Comparison of ENCODE assay signal across 14 mouse cellular contexts in genomic region chr4:74972143-74972542, GRCm38 (mm10).
DNase-seq lines count a peak whose midpoint lies in the region; ATAC-seq and TF ChIP-seq lines count a peak whose summit lies in the region.
"Had no signal": no experiment of that assay in that cellular context is flagged by ENCODE, and none has a peak within 500 bp of the region (broad histone marks: within the 10 kb centered on the region; RNA-seq: fewer than 3 reads in every experiment).

No protein-coding gene starts in this region.

- H3K27ac ChIP-seq in hindbrain, postnatal 0 days, result no peak overlapping the region
- H3K27ac ChIP-seq in hindbrain, embryonic 11.5 days (ENCODE audit: low read depth, low read length), result no peak overlapping the region
- no peak overlapping the region for H3K27ac ChIP-seq in neural tube, embryonic 11.5 days (ENCODE audit: low read depth, low read length)
- no peak overlapping the region for H3K27ac ChIP-seq in neural tube, embryonic 15.5 days (replicated peaks)
- H3K27ac ChIP-seq: embryonic facial prominence, embryonic 12.5 days; liver, embryonic 15.5 days had no signal

- H3K4me2 ChIP-seq in hindbrain, postnatal 0 days (ENCODE audit: low read depth, low read length), result no peak overlapping the region
- no peak overlapping the region for H3K4me2 ChIP-seq in hindbrain, embryonic 11.5 days (replicated peaks; ENCODE audit: low read depth, low read length)
- H3K4me2 ChIP-seq in neural tube, embryonic 11.5 days (ENCODE audit: low read depth), result no peak overlapping the region
- no peak overlapping the region for H3K4me2 ChIP-seq in neural tube, embryonic 15.5 days
- H3K4me2 ChIP-seq: embryonic facial prominence, embryonic 12.5 days; liver, embryonic 15.5 days had no signal

- H3K9me3 ChIP-seq in hindbrain, postnatal 0 days (ENCODE audit: low read length), result no peaks in the 10 kb centered on the region
- H3K9me3 ChIP-seq in hindbrain, embryonic 11.5 days (ENCODE audit: control insufficient read depth, low read length), result no peaks in the 10 kb centered on the region
- H3K9me3 ChIP-seq in neural tube, embryonic 11.5 days (ENCODE audit: control insufficient read depth, low read length), result no peaks in the 10 kb centered on the region
- H3K9me3 ChIP-seq in neural tube, embryonic 15.5 days (replicated peaks), result no peaks in the 10 kb centered on the region
- H3K9me3 ChIP-seq: embryonic facial prominence, embryonic 12.5 days; liver, embryonic 15.5 days had no signal

- no peaks in the 10 kb centered on the region for H3K27me3 ChIP-seq in hindbrain, postnatal 0 days (ENCODE audit: insufficient read depth, low read length)
- no peaks in the 10 kb centered on the region for H3K27me3 ChIP-seq in hindbrain, embryonic 11.5 days (ENCODE audit: control insufficient read depth, insufficient read depth, low read length)
- no peaks in the 10 kb centered on the region for H3K27me3 ChIP-seq in neural tube, embryonic 11.5 days (ENCODE audit: control insufficient read depth, insufficient read depth, low read length)
- no peaks in the 10 kb centered on the region for H3K27me3 ChIP-seq in neural tube, embryonic 15.5 days (replicated peaks)
- H3K27me3 ChIP-seq: embryonic facial prominence, embryonic 12.5 days; liver, embryonic 15.5 days had no signal

- H3K9ac ChIP-seq in hindbrain, postnatal 0 days (replicated peaks; ENCODE audit: low read length), result no peak overlapping the region
- H3K9ac ChIP-seq in hindbrain, embryonic 11.5 days (ENCODE audit: low read depth, low read length), result no peak overlapping the region
- no peak overlapping the region for H3K9ac ChIP-seq in neural tube, embryonic 11.5 days (ENCODE audit: low read length)
- H3K9ac ChIP-seq in neural tube, embryonic 15.5 days (replicated peaks), result no peak overlapping the region
- H3K9ac ChIP-seq: embryonic facial prominence, embryonic 12.5 days; liver, embryonic 15.5 days had no signal

- DNase-seq in cerebellum, adult 9-10 months, result peak; percentile 15
- peak; percentile 12 for DNase-seq in hindbrain, postnatal 0 days (ENCODE audit: low spot score)
- DNase-seq in hindbrain, embryonic 11.5 days (ENCODE audit: low spot score), result no peak
- no peak for DNase-seq in neural tube, embryonic 11.5 days (ENCODE audit: low spot score)
- peak; percentile 1 for DNase-seq in mesoderm, embryonic 11.5 days (ENCODE audit: low read depth, low spot score)
- no peak for DNase-seq in adrenal gland, adult 2 months
- DNase-seq: gastrocnemius, postnatal 36 days; heart, postnatal 14 days; thymus, postnatal 4 days had no signal

- no peak for ATAC-seq in cerebellum, adult (ENCODE audit: insufficient number of reproducible peaks, low FRiP score, low TSS enrichment)
- no peak for ATAC-seq in hindbrain, postnatal 0 days
- no peak for ATAC-seq in hindbrain, embryonic 11.5 days (ENCODE audit: low FRiP score)
- ATAC-seq in neural tube, embryonic 11.5 days (ENCODE audit: insufficient read depth, low FRiP score, low TSS enrichment), result peak; percentile 31; the same call in 1 of the 2 replicates
- ATAC-seq in neural tube, embryonic 15.5 days (ENCODE audit: low FRiP score), result no peak
- ATAC-seq: forebrain, embryonic 16.5 days had no signal

- WGBS in hindbrain, postnatal 0 days, result 100% methylated on average over 1 of the region's 1 CpGs
- WGBS in hindbrain, embryonic 11.5 days, result 92% methylated on average over 1 of the region's 1 CpGs
- WGBS in neural tube, embryonic 11.5 days, result 93% methylated on average over 1 of the region's 1 CpGs
- WGBS in neural tube, embryonic 15.5 days, result 92% methylated on average over 1 of the region's 1 CpGs

- no peaks in the 10 kb centered on the region for H3K36me3 ChIP-seq in hindbrain, postnatal 0 days (ENCODE audit: insufficient read depth, low read length)
- no peaks in the 10 kb centered on the region for H3K36me3 ChIP-seq in hindbrain, embryonic 11.5 days (ENCODE audit: control insufficient read depth, insufficient read depth, low read length)
- H3K36me3 ChIP-seq in neural tube, embryonic 11.5 days (ENCODE audit: control insufficient read depth, insufficient read depth, low read length), result no peaks in the 10 kb centered on the region
- no peaks in the 10 kb centered on the region for H3K36me3 ChIP-seq in neural tube, embryonic 15.5 days
- H3K36me3 ChIP-seq: embryonic facial prominence, embryonic 12.5 days; liver, embryonic 15.5 days had no signal

- TF ChIP-seq CTCF in hindbrain, postnatal 0 days (IDR thresholded peaks at IDR 0.05; ENCODE audit: low read depth), result no peak; the same call in 1 of the 2 replicates

- no peak overlapping the region for H3K4me3 ChIP-seq in hindbrain, postnatal 0 days (ENCODE audit: low read length)
- no peak overlapping the region for H3K4me3 ChIP-seq in hindbrain, embryonic 11.5 days (ENCODE audit: low read depth, low read length)
- H3K4me3 ChIP-seq in neural tube, embryonic 11.5 days (ENCODE audit: low read depth, low read length), result no peak overlapping the region
- H3K4me3 ChIP-seq in neural tube, embryonic 15.5 days (replicated peaks), result no peak overlapping the region
- H3K4me3 ChIP-seq: embryonic facial prominence, embryonic 12.5 days; liver, embryonic 15.5 days had no signal

- no peaks in the 10 kb centered on the region for H3K4me1 ChIP-seq in hindbrain, postnatal 0 days (ENCODE audit: insufficient read depth, low read length)
- no peaks in the 10 kb centered on the region for H3K4me1 ChIP-seq in hindbrain, embryonic 11.5 days (replicated peaks; ENCODE audit: control insufficient read depth, insufficient read depth, low read length)
- H3K4me1 ChIP-seq in neural tube, embryonic 11.5 days (ENCODE audit: control insufficient read depth, insufficient read depth, low read length), result no peaks in the 10 kb centered on the region
- no peaks in the 10 kb centered on the region for H3K4me1 ChIP-seq in neural tube, embryonic 15.5 days
- H3K4me1 ChIP-seq: embryonic facial prominence, embryonic 12.5 days; liver, embryonic 15.5 days had no signal

Comparison
In these comparisons a context has a peak if more than half of its experiments do, and no peak if none do; other contexts are left out.
1. DNase-seq: peak in cerebellum, adult 9-10 months (single experiment), hindbrain, postnatal 0 days (single experiment) and mesoderm, embryonic 11.5 days (single experiment); none in hindbrain, embryonic 11.5 days (single experiment), neural tube, embryonic 11.5 days (single experiment) and adrenal gland, adult 2 months (single experiment).